Mouse (Mus musculus) stomach, postnatal 0 days (tissue): ENCODE data around the gene Ptgr1. TPM values are rescaled to one million over a fixed set of nuclear protein-coding genes. Genes with fewer than 3 reads are reported as not detected.
A peak's percentile ranks its signal among the peaks of the same experiment; 100 is the strongest.

Experiments
- ATAC-seq: fragments of 200-750 bp; cut with Nextera tagmentation; 2 replicates; pipeline ENCODE4 v1.8.0; 2017; ENCODE audit not compliant: low FRiP score, low TSS enrichment
- DNase-seq: peaks from one replicate; pipeline ENCODE4 v3.0.0-alpha.2; 2016; ENCODE audit warnings: low spot score
- H3K27ac ChIP-seq: fragments of 300-500 bp; sonication (generic); replicated peaks from 2 replicates; pipeline ENCODE4 v1.5.1; 2014; ENCODE audit warnings: mild to moderate bottlenecking, control low read depth
- H3K27me3 ChIP-seq: fragments of 300-500 bp; sonication (generic); 2 replicates; pipeline ENCODE4 v1.6.1; 2014; ENCODE audit warnings: low read length; ENCODE audit not compliant: control insufficient read depth, insufficient read depth
- H3K36me3 ChIP-seq: fragments of 300-500 bp; sonication (generic); 2 replicates; pipeline ENCODE4 v1.6.1; 2014; ENCODE audit warnings: low read length, mixed read lengths; ENCODE audit not compliant: control insufficient read depth, insufficient read depth
- H3K4me1 ChIP-seq: fragments of 300-500 bp; sonication (generic); replicated peaks from 2 replicates; pipeline ENCODE4 v1.6.1; 2014; ENCODE audit warnings: antibody characterized with exemption; ENCODE audit not compliant: control insufficient read depth, insufficient read depth
- H3K4me2 ChIP-seq: fragments of 300-500 bp; sonication (generic); replicated peaks from 2 replicates; pipeline ENCODE4 v1.6.1; 2014; ENCODE audit warnings: low read depth, mild to moderate bottlenecking, control low read depth, moderate library complexity
- H3K4me3 ChIP-seq: fragments of 300-500 bp; sonication (generic); 2 replicates; pipeline ENCODE4 v1.5.1; 2014; ENCODE audit warnings: low read depth, low read length, control low read depth
- H3K9ac ChIP-seq: fragments of 300-500 bp; sonication (generic); 2 replicates; pipeline ENCODE4 v1.6.1; 2014; ENCODE audit warnings: mild to moderate bottlenecking, low read length, control low read depth, mixed read lengths
- H3K9me3 ChIP-seq: fragments of 300-500 bp; sonication (generic); 2 replicates; pipeline ENCODE4 v1.6.1; 2016; ENCODE audit warnings: low read length; ENCODE audit not compliant: control insufficient read depth
- CTCF ChIP-seq: IDR thresholded peaks from 2 replicates; pipeline ENCODE4 v1.5.1; 2016; ENCODE audit warnings: antibody characterized with exemption, low read depth, mild to moderate bottlenecking, moderate library complexity
- EP300 ChIP-seq: optimal IDR thresholded peaks from 2 replicates; pipeline ENCODE3; 2016; ENCODE audit warnings: antibody characterized with exemption
- WGBS: fragments of 180-500 bp; shearing (Covaris S2); extraction: QIAGEN DNeasy Blood & Tissue Kit; methylation state at CpG from one replicate; pipeline ENCODE4 v1.1.7; 2014; 5-methylcytosine and 5-hydroxymethylcytosine counted together
- polyA plus RNA-seq: library from polyadenylated mRNA; unstranded; fragments of >200 nt; fragmentation: Nextera tagmentation; extraction: Ambion mirVana; gene quantifications from 2 replicates; pipeline ENCODE4 v1.2.1, GENCODE M21; 2015

Ptgr1 gene
- polyA plus RNA-seq, 1 experiment from 2014 or later = 454 TPM

DNA sequence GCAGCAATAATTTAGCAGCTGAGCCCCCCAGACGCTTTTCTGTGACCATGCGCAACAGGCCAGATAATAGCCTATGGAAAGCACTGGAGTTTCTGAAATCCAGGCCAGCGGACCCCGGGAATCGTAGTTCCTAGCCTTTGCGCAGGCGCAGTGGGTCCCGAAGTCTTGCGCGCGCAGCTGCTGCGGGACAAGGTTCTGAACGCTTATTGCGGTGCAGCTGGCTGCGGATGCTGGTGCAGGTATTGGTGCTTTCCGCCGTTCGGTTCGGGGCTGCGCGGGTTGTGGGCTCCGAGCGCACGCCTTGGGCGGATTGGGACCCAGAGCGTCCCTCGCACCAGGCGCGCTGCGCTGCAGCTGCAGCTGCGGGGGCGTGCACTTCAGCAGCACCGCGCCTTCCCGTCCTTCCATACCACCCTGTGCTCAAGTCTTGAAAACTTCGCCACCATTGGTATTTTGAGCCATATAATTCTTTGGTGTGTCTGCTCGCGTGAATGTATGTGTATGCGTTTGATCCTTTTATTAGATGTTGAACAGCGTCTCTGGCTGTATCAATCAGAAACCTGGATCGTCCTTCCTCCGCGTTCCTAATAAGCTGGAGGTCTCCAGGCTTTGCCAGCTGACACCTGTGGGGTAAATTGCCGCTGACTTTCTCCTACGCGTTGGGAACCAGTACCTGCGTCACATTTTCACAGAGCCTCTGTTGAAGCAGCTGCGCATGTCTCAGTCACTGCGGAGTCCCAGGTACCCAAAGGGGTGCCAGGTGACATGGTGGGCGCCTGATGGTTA, 43.3 kb downstream of the Ptgr1 start, which contains the start of gene Zkscan16:
Gene Zkscan16, plus strand, starts transcription at position 209 of the 786 bp plus-strand sequence.
- Histone ChIP-seq H3K27ac (no peak within 1 kb of the TSS), H3K27me3 (no peaks in the 10 kb centered on the region), H3K9ac (peak within 1 kb of the TSS; percentile 65), H3K36me3 (no peaks in the 10 kb centered on the region), H3K4me3 (peak within 1 kb of the TSS; percentile 69), H3K4me1 (peaks cover 2% of the 10 kb centered on the region; the same call in 1 of the 2 replicates), H3K4me2 (peak within 1 kb of the TSS; percentile 95), H3K9me3 (no peaks in the 10 kb centered on the region)
- WGBS = 2% methylated on average over 50 of the region's 50 CpGs
- DNase-seq (peak; percentile 81), ATAC-seq (peak; percentile 74)
- no peak for TF ChIP-seq CTCF
- TF ChIP-seq EP300 = no peak

DNA sequence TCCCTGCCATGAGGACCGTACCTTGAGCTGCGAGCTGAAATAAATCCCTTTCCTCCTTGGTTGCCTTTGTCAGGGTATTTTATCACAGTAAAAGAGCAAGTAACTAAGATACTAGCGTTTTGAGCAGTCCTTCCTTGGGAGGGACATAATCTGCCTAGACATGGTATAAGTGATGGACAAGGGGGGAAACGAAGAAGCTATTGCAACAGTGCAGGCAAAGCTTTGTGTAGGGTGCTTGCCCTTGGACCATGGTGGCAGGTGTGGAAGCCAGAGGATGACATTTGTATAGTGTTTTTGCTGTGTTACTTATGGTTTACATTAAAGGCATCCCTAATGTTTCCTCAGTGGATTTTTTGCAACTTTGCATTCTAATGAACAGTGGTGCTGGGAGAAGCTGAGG, 44.0 kb downstream of the Ptgr1 start:
- no peaks in the 10 kb centered on the region for H3K27me3 ChIP-seq
- no peaks in the 10 kb centered on the region for H3K36me3 ChIP-seq
- peak overlapping the region; percentile 95 for H3K4me2 ChIP-seq
- DNase-seq (no peak), ATAC-seq (no peak)
- H3K9me3 ChIP-seq = no peaks in the 10 kb centered on the region
- peak overlapping the region; percentile 69 for H3K4me3 ChIP-seq
- peaks cover 2% of the 10 kb centered on the region; the same call in 1 of the 2 replicates for H3K4me1 ChIP-seq
- H3K27ac ChIP-seq = no peak overlapping the region
- WGBS = 81% methylated on average over 4 of the region's 4 CpGs
- peak overlapping the region; percentile 65 for H3K9ac ChIP-seq
- TF ChIP-seq EP300 = no peak
- TF ChIP-seq CTCF = no peak

DNA sequence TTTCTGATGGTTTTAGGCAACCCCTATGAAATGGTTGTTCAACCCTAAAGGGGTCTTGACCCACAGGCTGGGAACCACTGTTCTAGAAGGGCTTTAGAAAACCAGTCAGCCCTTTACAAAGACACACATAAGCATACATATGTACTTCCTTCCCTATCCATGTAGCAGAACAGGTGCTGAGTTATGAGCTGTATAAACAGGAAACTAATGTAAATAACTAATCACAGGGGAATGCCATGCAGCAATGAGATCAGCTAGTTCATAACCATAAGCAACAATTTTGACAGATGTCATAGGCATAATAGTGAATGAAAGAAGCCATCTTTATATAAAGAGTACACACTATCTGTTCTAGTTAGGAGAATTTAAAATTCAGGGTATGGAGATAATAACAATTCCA, 45.3 kb downstream of the Ptgr1 start:
- no peaks in the 10 kb centered on the region for H3K27me3 ChIP-seq
- H3K4me1 ChIP-seq = peaks cover 2% of the 10 kb centered on the region; the same call in 1 of the 2 replicates
- no peak overlapping the region for H3K4me3 ChIP-seq
- TF ChIP-seq CTCF (no peak), EP300 (no peak)
- ATAC-seq (no peak), DNase-seq (no peak)
- no peak overlapping the region for H3K9ac ChIP-seq
- no peaks in the 10 kb centered on the region for H3K9me3 ChIP-seq
- H3K4me2 ChIP-seq = no peak overlapping the region
- H3K36me3 ChIP-seq = no peaks in the 10 kb centered on the region
- no peak overlapping the region for H3K27ac ChIP-seq

DNA sequence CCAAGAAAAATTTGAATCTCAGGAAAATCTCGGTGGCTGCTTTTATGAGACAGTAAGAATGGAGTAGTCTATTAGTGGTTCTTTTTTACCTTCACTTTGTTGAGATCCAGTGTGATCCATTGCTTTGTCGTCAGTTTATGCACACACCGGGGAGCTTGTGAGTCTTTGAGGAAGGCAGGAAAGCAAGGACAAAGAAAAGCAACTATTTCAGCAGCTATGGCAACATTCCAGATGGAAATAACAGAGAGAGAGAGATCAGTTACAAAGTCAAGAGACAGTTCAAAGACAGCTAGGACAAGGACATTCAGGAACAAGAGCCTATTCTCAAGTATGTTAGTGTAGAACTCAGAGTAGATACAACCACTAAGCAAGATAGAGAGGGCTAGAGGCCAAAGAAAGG, 51.1 kb downstream of the Ptgr1 start:
- Histone ChIP-seq H3K9ac (no peak overlapping the region), H3K4me3 (no peak overlapping the region), H3K9me3 (no peaks in the 10 kb centered on the region), H3K27me3 (no peaks in the 10 kb centered on the region), H3K36me3 (no peaks in the 10 kb centered on the region), H3K27ac (no peak overlapping the region), H3K4me2 (no peak overlapping the region), H3K4me1 (0 out of 2 replicates have a peak, but pooled peaks cover 3% of the 10 kb centered on the region)
- no peak for ATAC-seq
- DNase-seq = no peak
- TF ChIP-seq EP300 (no peak), CTCF (no peak)
- WGBS = 49% methylated on average over 3 of the region's 3 CpGs

DNA sequence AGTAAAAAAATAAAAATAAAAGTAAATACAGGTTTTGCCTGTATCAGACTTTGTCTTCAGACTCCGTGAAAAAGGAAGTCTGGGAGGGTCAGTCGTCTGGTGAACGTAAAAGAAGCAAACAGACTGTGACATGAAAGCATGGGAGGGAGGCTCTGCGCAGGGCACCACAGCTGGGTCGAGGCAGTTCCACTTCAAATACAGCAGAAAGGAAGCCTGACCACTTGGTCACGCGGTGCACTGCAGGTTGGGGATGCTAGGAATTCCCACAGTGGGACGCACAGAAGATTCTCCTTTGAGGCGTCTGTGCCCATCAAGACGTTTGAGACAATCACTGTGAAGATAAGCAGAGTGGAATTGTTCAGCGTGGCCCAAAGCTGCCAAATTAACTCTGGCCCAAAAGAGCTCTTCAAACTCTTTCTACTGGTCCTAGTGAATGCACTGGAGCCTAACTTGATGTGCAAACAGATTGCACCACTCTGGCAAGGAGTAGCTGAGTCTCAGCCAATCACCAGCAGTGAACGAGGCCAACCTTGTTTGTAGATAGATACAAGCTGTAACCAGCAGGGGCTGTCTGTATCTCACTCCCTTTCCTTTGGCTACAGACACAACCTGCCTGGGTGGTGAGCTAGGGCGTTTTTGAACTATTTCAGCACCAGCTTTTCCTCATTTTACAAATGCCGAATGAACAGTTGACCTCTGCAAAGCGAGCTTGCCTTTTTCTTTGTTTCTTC, 52.0 kb downstream of the Ptgr1 start:
- H3K9ac ChIP-seq = no peak overlapping the region
- H3K4me2 ChIP-seq = 0 out of 2 replicates have a peak overlapping the region, but pooled peaks have one; percentile 14
- WGBS = 28% methylated on average over 15 of the region's 15 CpGs
- DNase-seq (peak; percentile 61), ATAC-seq (peak; percentile 92)
- no peak overlapping the region for H3K27ac ChIP-seq
- TF ChIP-seq EP300 = no peak
- TF ChIP-seq CTCF = peak; percentile 66
- H3K36me3 ChIP-seq = no peaks in the 10 kb centered on the region
- H3K4me1 ChIP-seq = 0 out of 2 replicates have a peak, but pooled peaks cover 3% of the 10 kb centered on the region
- H3K27me3 ChIP-seq = no peaks in the 10 kb centered on the region
- H3K9me3 ChIP-seq = no peaks in the 10 kb centered on the region
- no peak overlapping the region for H3K4me3 ChIP-seq
